Mouse (Mus musculus) megakaryocyte, embryonic 14.5 days (primary cell): ENCODE measurements at regions not wholly inside any gene's neighbourhood (a gene's known extent, or its start where the extent isn't known, plus 50 kb on each side); places are given as distances from the start of the nearest gene placed in this dataset.

ENCODE experiments used
- FLI1 ChIP-seq: IDR thresholded peaks from 2 replicates; pipeline ENCODE4 v1.6.1; 2012; ENCODE audit warnings: low read length, inconsistent platforms, mixed read lengths
- GATA1 ChIP-seq: IDR thresholded peaks from 3 replicates; pipeline ENCODE4 v1.6.1; 2012; ENCODE audit warnings: mixed read lengths, low read length, inconsistent platforms, borderline replicate concordance

GRCm38 (mm10) chr8:103897463-103897862, 204.0 kb upstream of the Cdh5 start:
- TF ChIP-seq GATA1 (no peak), FLI1 (no peak)
